Mouse (Mus musculus) right cerebral cortex, adult 2 months (tissue): ENCODE data around the gene Kazn.

Source experiments
- DNase-seq, 2 experiments: peaks; one replicate each; pipeline ENCODE4 v3.0.0; 2021 to 2022; ENCODE audit warnings: low spot score in 2 of 2

Kazn gene

DNA sequence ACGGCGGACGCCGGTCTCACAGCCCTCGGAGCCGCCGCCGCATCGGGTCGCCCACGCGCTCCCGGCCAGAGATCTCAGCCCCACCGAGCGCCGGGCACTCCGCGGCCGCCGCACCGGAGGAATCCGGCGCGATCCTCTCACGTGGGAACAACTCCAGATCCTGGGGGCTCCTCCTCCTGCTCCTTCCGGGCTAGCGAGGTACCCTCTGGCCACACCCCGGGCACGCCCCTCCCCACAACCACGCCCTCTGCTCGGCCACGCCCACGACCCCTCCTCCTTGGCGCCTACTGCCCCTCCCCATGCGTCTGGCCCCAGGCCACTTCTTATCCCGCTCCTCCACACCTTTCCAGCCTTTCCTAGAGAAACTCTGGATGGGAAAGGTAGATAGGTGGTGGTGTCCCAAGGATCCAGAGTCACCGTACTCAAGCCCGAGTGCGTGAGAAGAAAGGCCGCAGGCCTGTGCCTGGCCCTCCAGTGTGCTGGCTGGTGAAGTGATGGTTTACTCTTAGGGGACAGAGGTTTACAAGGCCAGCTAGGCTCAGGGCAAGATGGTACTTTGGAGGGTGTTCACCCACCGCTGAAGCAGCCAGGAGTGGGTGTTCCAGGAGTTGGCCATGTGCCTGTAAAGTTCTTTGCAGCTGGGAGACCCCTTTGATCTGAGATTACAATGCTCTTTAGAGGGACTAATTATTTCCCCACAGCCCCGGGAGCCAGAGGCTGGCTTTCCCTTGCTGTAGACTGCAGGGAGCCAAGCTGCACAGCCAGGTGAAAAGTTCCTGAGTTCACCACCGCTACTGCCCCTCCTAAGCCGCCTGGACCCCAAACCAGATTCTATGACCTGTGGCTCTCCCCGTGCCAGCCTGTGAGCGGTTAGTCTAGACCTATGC lies at the start of gene Kazn:
Gene Kazn, minus strand, starts transcription at position 162 of the 887 bp plus-strand sequence.
- peak; percentile 59 to 62 for DNase-seq

DNA sequence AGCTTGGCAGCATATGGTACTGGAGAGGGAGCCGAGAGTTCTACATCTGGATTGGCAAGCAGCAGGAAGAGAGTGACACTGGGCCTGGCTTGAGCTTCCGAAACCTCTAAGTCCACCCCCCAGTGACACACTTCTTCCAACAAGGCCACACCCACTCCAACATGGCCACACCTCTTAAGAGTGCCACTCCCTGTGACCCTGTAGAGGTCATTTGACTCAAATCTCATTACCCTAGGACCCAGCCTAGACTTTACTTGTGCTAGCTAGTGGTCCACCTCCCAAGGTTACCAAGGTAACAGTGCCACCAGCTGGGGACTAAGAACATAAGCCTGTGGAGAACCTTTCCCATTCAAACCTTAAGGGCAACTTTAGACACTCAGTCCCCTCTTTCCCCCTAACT lies 46.3 kb upstream of the Kazn start:
- DNase-seq: no peak

DNA sequence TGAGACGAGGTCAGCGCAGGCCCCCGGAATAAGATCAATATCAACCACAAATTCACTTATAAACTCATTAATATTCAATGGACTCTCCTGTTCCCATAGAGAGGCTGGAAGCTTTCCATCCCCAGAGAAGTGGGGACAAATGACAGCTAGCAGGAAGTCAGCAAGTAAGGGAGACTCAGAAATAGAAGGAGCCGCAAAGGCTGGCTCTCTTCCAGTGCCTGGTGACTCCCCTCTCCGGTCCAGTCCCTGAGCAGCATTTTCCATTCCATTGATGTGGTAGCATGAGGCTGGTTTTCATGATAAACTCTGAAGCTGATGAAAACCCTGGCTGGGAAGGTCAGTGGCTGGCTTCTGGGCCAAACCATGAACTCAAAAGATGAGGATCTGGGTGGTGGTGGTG lies 44.7 kb upstream of the Kazn start:
- no peak for DNase-seq

DNA sequence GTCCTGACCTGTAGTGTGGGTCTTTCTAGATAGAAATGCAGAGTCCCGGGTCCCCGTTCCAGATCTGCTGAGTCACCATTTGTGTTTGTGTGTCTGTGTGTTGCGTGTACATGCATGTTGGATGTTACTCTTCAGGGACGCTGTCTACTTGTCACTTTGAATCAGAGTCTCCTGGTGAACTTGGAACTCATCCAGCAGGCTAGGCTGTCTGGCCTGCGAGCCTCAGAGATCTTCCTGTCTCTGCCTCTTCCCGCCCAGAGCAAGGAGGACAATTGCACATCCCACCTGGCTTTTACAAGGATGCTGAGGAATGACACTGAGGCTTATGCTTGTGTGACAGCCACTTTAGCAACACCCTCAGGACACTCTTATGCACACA lies 39.0 kb upstream of the Kazn start:
- DNase-seq: no peak

DNA sequence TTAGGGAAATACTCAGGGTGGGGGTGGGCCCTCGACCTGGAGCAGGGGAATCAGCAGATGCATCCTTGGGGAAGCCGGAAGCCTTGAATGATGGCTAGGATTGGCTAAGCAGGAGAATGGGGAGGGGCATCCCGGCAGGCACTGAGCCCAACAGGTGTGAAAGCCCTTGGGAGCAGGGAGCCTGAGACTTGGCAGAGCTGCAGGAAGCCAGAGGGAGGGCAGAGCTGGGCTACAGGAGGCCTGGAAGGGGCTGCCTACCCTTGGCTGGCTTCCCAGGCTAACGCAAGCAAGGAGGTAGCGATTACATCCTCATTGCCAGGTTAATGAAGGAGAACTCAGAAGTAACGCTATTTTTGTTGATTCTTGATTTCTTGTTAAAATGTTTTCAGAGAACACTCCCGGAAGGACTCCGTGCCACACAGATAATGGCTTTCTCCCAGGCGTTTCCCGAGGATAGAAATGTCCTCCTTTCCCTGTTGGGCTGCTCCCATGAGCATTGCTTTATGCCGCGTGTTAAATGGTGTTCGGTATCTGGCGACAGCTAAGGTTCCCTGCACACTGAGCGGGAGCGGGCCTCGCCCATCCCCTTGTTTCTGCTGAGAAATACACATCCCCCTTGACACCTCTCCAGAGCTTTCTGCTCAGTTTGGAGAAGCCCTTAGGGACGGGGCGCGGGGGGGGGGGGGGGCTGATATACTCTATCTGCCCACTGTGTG lies 38.4 kb upstream of the Kazn start:
- DNase-seq: no peak

DNA sequence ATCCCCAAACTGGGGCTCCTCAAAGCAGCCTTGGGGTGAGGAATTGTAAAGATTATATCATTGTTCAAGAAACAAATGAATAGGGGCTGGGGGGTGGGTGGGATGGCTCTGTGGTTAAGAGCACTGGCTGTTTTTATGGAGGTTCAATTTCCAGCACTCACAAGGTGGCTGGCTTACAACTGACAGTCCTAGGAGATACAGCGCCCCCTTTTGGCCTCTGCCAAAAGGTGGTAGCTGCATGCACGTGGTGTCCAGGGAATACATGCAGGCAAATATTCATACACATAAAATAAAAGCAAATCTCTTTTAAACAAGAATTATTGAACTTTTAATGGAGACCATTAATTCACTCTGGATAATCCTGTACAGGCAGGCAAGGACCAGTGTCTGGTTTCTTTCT lies 36.0 kb upstream of the Kazn start:
- no peak for DNase-seq

DNA sequence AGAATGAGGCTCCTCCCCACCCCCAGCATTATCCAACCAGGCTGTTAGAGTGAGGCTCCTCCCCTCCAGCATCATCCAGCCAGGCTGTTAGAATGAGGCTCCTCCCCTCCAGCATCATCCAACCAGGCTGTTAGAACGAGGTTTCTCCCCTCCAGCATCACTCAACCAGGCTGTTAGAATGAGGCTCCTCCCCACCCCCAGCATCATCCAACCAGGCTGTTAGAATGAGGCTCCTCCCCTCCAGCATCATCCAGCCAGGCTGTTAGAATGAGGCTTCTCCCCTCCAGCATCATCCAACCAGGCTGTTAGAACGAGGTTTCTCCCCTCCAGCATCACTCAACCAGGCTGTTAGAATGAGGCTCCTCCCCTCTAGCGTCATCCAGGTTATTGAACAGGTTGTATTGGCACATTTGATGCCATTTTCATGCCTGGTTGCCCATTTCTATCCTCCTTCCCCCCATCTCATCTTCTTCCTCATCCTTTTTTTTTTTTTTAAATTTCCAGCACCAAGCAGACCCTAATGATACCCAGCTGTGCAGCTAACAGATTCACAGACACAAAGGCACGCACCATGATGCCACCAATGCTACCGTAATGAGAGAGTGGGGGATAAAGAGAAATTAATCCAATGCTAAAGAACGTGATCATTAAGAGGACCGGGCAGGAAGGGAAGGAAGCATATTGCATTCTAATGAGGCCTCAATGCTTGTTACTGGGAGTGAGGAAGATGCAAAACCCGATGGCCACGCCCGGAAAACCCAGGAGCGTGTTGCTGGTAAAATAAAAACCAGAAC lies 35.4 kb upstream of the Kazn start:
- DNase-seq: no peak

DNA sequence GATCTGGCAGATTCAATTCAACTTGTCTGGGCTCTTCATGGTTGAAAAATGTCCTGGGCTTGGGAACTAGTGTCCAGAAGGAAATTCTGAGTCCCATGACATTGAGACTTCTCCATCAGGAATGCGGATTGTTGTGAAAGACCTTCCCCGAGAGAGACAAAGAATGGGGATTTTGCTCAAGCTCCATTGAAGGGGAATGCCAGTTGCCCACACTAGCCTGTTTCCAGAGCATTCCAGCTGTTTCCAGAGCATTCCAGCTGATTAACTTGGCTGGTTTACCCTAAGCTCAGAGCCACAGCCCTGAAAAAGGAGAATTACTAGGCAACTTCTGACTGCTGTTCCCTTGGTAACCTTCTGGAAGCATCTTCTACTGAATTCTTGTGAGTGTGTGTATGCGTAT lies 32.3 kb upstream of the Kazn start:
- no peak for DNase-seq

DNA sequence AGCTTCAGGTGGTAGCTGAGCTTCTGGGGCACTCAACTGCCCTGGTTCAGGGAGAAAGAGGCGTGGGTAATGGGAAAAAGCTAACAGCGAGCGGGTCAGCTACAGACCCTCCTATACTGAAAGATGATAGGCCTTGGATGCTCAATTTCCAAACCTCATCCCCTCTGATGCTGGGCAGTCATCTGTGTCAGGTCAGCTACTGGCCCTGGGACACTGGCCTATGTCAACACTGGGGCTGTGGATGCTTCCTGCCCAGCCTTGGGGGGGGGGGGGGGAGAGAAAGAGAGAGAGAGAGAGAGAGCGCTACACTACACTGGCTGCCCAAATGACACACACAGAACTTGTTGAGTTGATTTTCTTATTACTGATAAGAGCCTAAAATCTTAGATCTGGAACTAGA lies 28.6 kb upstream of the Kazn start:
- no peak for DNase-seq

DNA sequence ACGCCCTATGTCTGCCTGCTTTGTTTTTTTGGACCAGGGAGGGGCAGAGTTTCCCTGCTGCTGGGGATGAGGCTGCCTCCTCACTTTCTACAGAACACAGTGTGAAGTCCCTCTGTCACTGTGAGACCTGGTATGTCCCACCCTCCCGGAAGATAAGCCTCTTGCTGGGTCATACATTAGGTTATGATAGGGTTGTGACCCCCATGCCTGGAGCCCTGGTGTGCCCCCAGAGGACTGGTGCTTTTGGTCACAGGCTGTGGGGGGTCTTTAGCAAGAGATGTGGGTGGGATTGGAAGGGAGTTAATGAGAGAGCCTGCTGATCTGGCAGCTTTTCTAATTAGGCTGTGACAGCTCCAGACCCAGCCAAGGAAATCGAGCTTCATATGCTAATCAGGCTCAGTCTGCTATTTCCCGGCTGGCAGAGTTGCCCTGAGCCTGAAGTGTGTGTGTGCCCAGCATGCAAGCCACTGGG lies 28.2 kb upstream of the Kazn start:
- peak in 1 of 2 experiments; percentile 35 for DNase-seq

DNA sequence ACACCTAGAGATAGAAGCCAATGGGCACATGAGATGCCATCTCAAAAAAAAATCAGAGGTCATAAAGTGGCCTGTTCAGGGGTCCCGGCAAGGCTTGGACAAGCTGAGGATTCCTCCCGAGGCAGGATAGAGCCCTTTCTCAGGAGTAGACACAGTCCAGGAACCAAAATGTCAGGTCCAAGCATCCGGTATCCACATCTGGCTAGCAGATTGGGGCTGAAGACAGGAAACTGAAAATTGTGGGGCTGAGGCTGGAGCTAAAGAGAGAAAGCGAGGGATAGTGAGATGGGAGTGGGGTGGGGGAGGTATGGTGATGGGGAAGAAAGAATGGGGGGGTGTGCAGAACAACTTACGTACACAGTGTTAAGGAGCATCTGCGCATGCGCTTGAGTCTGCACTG lies 25.1 kb upstream of the Kazn start:
- DNase-seq: no peak

DNA sequence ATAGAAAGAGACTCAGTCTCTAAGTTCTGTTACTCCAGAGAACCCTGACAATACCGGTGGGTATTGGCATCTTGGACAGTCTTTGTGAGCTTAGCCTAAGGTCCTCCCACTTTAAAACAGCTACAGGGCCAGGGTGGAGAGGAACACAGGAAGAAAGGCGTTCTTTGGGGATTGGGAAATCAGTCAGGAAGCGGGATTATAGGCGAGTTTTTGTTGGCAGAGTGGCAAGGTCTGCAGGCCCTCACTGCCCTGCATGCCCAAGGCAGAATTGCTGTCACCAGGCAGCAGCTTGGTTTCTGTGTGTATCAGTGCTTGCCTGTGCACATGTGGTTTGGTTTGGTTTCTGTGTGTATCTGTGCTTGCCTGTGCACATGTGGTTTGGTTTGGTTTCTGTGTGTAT lies 22.5 kb upstream of the Kazn start:
- DNase-seq: no peak

DNA sequence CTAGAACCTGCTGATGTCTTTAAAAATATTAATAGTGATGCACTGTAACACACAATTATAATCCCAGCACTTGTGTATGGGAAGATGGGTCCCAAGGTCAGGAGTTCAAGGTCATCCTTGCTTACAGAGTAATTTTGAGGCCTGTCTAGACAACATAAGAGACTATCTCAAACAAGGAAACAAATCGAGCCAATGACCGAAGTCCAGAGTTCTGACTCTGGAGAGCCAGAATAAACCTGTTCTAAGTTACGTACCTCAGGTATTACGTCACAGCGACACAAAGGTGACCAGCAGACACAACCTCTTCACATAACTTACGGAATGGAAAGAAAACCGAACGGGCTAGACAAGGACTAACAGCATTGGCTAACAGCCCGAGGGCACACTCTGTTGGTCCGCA lies 19.5 kb upstream of the Kazn start:
- DNase-seq: no peak

DNA sequence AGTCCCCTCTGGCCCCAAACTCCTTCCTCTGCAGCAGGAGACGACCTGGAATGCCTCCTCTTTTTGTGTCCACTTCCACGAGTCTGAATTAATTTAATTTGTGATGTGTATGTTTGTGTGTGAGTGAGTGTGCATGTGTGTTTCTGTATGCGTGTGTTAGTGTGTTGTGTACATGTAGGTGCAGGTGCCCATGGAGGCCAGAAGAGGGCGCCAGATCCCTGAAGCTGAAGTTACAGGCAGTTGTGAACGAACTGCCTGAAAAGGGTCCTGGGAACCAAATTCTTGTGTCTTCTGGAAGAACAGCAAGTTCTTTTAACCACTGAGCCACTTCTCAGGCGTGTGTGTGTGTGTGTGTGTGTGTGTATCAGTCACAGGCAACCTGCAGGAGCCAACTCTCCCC lies 14.9 kb upstream of the Kazn start:
- no peak for DNase-seq

DNA sequence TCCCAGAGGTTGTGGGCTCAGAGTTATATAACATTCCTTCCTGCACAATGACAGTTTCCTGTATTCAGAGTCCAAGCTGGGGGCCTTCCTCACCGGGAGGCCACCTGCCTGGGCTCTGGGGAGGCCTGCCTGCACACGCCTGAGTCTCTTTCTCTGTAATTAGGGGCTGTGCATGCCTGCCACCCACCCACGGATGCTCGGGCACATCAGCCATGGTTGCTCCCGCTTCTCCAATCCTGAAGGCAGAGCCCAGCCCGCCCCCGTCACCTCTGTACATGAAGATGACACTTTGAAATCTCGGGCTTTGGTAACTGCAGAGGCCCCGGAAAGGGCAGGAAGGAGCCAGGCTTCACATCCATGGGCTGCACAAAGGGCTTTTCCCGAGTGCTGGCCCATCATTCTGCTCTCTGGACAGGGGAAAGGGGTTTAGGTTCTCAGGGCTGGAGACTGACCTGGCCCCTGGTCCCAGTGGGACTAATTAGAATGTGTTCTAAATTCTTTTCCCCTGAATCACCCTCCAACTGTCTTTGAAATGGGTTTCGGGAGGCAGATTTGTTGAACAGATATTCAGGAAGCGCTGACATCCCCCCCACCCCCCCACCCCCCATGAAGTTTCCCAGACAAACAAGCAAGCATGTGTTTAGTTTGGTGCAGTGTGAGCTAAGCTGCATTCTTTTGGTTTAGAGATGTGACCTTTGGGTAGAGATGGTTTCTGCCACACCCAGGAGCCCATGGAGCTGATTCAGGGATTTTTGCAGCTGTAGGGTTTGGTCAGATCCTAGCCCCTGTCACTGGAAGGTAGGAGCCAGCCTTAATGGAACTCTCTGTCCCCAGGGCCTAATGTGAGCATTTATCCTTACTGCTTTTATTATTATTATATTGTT lies 12.5 kb upstream of the Kazn start:
- no peak for DNase-seq

DNA sequence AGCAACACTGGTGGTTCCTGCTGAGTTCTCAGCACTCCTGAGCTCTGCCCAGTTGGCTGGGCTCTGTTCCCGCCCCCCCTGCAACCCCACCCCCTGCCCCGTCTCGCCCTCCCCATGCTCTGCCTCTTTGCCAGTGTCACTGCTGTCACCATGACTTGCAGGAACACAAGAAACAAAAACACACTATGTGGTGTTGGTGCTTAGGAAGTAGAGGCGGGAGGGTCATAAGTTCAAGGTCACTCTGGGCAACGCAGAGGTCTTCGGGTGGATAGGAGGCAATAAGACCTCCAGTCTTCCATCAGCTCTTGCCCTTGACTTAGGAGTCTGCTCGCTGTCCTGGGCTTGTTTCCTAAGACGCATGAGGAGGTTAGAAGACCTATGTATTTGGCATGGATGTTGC lies 10.9 kb upstream of the Kazn start:
- no peak for DNase-seq

DNA sequence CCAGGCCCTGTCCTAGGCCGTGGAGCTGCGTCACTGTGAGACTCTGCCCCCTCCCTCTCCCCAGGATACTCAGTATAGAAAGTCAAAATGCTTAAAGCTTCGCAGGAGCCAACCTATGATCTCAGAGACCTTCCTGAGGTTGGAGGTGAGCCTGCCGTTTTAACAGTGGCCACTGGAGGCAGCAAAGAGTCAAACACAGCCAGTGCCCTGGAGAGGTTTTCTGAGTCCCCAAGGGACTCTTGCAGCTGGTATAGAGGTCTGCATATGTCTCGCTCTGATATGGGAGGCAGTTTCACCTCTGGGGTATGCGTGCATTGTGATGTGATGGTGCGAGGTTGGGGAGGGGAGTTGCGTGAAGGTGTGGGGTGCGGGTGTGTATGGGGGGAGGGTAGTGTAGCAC lies 10.2 kb upstream of the Kazn start:
- DNase-seq: peak; percentile 43 to 54

DNA sequence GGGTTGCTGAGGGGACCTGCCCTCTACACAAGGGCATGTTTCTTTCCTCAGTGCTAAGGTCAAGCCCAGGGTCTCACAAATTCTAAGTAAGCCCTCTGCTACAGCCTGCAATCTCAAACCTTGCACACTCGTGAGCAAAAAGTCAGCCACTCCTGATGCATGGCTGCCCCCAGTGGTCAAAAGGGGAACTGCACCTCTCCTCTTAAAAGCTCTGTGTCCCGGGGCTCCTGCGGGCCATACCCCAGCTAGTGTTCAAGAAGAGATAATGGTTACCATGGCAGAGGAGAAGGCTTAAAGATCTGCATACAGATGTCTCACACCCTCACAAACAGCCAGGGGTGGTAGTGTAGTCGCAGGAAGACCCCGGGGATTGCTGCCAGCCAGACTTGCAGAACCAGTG lies 9.2 kb upstream of the Kazn start:
- peak; percentile 76 to 80 for DNase-seq

DNA sequence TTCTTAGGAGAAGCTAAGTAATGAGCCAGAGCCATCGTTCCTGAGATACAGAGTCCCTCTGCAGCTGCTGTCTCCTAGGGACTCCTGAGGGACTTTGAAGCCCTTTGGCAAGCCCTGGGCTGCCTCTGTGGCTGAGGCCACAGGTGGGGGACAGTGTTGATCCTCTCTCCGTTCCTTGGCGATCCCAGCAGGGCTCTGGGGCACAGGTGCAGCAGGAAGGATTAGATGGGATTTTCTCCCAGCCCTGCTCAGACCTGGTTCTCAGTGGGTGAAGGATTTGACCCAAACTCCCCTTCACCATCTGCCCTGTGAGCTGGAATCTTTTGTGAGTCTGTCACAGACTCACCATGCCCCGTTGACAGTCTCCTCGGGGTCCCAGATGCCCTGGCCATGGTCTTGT lies 7.5 kb upstream of the Kazn start:
- DNase-seq: no peak

DNA sequence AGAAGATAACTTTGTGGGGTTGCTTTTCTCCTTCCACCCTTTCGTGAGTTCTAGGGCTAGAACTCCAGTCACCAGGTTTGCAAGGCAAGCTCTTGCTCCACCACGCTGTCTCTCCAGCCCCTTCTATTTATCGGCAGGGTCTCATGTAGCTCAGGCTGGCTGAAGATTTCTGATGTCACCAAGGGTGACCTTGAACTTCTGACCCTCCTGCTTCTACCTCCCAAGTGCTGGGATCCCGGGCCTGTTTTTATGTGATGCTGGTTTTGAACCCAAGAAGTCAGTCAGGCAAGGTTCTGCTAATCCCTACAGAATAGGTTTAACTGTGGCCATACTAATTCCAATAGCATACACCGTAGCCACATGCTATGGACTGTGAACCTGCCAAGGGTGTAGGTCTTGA lies 5.4 kb upstream of the Kazn start:
- DNase-seq: no peak

DNA sequence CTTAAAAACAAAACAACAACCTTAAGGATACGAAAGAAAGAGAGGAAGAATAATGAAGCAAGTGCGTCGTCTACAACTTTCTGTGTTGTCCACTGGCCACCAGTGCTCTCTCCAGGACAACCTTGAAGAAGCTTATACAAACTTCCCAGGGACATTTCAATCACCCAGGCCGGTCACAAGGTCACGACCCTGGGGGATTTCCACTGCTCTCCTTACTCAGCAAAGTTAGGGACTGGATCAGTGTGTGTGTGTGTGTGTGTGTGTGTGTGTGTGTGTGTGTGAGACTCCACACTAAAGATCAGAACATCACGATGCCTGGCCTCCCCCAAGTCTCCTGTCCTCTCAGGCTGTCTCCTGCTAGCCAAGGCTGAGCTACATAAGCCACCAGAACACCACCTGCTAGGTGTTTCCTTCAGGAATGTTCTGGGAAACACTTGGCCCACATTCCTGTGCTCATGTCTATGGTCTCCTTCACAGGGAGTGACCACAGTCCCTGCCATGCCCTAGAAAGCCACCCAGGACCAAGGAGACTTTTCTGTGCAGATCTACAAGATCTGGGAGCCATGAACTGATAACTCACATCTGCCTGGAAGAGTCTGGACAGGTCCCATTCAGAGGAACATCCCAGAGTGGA lies 3.7 kb upstream of the Kazn start:
- DNase-seq: no peak
